Mouse (Mus musculus) adrenal gland, postnatal 36 days (tissue): ENCODE data around the gene Plcb3. TPM values are rescaled to one million over a fixed set of nuclear protein-coding genes. Genes with fewer than 3 reads are reported as not detected.

Experiments used
- DNase-seq, 2 experiments: peaks; one replicate each; pipeline ENCODE4 v3.0.0; 2021; ENCODE audit warnings: mixed read lengths in 1 of 2
- long read RNA-seq, 2 experiments: library from polyadenylated mRNA; stranded (forward); transcript quantifications; one replicate each; pipeline ENCODE4 v2.0.0; 2021; ENCODE audit warnings: borderline sequencing depth in 2 of 2
- total RNA-seq, 2 experiments: library from RNA; stranded (reverse); gene quantifications; 2 replicates each; pipeline ENCODE4 v1.2.3; 2021

Gene Plcb3
- 10 to 100 TPM; 41.8 to 44.5 TPM for total RNA-seq
- long read RNA-seq, experiment 1, full-length matches to known transcripts: 8 of 27 reads
- long read RNA-seq, experiment 1, partial matches to known transcripts: 11 of 27 reads
- long read RNA-seq, experiment 1, other reads (novel, unspliced or antisense): 8 of 27 reads
- long read RNA-seq, experiment 2, full-length matches to known transcripts: 10 of 15 reads
- long read RNA-seq, experiment 2, partial matches to known transcripts: 3 of 15 reads
- long read RNA-seq, experiment 2, other reads (novel, unspliced or antisense): 2 of 15 reads

DNA sequence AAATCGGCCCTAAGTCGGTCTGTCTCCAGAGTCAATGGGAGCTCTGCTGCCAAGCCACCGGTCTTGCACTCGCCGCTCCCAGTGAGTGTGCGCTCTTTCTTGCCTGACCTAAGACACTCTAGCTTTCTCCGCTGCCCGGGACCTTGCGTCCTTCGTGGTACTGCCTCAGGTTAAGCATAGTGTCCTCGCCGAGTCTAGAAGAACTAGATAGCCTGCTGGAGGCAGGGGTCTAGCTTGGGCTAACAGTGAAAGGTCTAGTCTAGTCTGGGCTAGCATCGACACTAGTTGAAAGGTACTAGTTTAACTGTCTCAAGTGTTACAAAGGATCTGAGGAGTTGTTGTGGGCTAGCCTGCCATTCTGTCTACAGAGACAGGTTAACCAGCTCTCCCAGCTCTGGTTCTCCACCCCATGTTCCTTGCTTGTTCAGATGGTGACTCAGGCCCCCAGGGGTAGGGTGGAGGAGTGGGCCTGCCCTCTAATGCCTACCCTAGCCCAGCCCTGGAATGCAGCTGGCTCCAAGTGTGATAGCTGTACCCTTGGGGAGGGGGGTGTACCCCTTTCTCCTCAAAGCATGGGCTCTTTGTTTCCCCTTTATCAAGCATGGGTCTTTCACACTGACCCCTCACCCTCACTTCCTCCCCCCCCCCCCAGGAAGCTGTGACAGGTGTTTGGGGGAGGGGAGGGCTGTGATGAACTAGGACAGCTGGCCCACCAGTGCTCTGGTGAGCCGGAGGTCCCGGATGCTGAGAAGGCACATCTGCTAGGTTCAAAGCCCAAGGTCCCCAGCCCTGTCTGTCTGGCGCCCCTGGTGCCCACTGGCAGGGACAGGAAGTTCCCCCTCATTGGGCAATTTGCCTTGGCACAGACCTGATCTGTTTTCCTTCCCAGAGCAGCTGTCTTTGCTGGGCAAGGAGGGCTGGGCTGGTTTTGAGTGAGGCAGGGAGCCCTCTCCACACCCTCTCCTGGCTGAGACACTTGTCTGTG, at the start of gene Plcb3:
Gene Plcb3, minus strand, starts transcription at position 934 of the 985 bp plus-strand sequence.
- DNase-seq: peak; percentile 73 to 81

DNA sequence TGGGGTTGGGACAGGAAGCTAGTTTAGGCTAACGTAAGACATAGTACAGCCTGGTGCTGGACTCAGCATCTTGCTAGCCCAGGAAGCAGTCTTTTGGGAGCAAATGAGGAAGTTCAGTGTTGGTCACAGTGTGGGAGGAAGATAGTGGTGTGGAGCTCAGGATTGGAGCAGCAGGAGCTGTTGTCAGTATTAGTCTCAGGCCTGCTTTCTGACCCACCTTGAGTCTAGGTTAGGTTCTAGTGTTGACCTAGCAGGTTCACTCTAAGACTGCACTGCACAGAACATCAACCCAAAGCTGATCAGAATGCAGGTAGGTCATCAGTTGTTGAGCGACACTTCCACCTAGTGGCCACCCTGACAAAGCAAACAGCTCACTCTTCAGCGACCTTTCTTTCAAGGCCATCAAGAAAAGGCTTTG, 44.0 kb upstream of the Plcb3 start:
- DNase-seq: peak; percentile 74 to 79

DNA sequence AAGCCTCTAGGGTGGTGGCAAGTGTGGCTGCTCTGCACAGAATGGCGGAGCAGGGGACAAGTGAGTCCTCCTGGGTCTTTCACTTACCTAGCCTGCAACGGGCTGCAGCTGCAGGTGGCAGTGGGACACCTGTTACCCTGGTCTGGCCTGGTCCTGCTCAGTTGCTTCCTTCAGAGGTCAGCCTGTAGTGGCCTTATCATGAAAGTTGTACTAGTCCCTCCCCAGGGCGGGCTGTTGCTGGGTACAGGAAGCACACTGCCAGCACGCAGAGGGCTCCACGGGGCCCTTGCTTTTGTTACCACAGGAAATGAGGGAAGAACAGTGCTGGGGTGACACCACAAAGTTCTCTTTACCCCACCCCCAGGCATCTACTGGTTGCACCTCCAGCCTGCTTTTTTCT, 42.9 kb upstream of the Plcb3 start, which contains the start of gene Fermt3:
Gene Fermt3, minus strand, starts transcription at position 279 of the 400 bp plus-strand sequence.
- peak; percentile 21 to 39 for DNase-seq

DNA sequence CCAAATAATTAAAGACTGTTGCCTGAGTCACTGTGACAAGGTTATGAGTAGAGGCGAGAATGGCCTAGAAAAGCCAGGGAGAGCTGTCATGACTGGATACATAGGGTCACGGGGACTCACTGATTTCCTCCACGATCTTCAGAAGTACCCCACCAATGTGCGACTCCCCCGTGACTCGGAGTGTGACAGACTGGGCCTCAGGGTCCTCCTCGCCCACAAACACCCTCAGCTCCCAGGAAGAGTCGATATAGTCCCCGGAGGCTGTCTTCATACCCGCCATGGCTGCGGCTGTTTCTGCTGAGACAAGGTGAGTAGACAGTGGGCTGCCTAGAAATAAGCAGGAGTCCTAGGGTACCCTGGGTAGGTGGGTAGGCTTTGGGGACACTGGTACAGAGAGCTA, 42.3 kb upstream of the Plcb3 start:
- no peak for DNase-seq

DNA sequence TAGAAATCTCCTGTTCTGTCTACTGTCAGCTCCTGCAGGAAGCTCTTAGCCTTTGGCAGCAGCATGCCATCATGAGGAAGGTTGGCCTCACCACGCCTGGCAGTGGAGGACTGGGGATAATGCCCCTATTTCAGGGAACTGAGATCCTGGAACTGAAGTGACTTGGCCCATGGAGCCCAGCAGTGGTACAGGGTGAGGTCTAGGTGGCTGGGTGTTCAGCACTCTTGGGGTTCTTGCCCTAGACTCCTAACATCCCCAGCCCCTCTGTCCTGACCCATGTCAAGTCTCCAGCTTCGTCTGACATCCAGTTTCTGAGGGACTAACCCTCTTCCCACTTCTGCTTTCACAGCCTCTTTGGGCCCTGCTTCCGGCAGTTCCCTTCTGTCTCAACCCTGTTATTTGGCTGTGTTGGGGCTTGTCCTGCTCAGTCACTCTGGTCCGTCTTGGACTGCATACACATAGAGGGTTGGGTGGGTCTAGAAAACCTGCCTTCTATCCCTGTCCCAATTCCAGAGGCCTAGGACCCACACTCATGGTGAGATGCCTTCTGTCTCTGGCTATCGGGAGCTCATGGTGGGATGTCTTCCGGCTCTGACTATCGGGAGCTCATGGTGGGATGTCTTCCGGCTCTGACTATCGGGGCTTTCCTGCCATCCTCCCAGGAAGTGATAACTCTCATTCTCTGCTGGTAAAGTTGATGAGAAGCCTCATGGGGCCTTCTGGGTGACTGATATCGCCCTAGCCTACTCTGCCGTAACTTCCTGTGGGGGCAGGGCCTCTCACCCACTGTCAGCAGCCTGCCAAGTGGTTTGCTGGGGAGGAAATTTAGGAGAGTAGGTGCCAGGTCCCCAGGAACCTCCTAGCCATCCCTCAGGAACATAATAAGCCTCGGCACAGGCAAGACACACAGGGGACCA, 41.5 kb upstream of the Plcb3 start:
- no peak for DNase-seq

DNA sequence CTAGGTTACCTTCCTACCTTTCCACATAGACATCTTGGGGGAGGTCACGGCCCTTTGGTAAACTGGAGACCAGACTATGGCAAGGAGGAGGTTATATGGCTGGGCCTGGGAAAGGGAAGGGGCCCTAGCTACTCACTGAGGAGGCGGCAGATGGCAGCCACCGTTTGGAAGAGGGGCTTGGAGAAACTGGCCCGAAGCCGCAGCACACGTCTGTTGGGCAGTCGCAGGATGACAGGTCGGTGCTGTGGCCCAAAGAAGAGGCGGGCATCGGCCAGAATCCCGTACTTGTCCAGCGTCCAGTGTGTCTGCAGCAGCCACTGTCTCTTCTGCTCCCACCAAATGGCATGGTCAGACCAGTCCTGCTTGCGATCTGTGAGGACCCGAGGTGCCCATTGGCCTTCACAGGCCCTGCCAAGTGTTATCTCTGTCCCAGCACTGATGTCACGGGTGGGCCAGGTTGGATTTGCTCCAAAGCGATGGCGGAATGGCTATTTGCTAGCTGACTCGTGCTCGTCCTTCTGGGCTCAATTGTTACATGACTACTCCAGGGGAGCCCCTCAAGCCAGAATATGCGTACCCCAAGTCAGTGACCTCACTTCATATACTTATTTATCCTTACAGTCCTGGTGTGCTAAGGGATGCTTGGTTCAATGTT, 38.3 kb upstream of the Plcb3 start:
- DNase-seq: no peak

DNA sequence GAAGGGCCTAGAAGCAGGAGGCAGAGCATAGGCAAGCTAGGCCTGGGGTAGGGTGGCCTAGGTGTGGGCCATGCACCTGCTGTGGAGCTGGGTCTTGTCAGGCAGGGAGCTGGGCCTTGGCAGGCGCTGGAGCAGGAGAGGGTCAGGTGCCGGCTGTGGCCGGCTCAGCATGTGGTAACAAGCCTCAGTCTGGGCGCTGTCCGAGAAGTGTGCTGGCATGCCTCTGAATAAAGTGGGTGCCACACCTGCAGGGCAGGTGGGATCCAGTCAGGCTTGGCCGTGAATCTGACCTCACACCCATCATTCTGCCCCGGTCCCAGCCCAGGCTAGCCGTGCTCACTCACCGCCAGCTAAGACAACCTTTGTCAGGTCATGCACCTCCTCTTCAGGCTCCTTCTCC, 37.7 kb upstream of the Plcb3 start:
- no peak for DNase-seq

DNA sequence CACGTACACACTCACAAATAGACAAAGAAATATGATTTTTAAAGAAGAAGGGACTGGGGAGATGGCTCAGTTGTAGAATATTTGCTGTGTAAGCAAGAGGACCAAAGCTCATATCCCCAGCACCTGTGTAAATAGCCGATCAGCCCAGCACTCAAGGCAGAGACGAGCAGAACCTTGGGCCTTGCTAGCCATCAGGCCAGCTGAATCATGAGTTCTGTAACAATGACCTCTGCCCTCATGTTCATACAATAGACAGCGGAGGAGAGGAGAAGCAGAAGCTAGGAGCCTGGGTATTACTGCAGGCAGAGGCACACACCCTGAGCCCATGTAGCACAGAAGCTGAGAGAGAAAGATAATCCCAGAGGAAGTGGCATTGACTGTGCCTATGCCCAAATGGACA, 36.2 kb upstream of the Plcb3 start:
- no peak for DNase-seq

DNA sequence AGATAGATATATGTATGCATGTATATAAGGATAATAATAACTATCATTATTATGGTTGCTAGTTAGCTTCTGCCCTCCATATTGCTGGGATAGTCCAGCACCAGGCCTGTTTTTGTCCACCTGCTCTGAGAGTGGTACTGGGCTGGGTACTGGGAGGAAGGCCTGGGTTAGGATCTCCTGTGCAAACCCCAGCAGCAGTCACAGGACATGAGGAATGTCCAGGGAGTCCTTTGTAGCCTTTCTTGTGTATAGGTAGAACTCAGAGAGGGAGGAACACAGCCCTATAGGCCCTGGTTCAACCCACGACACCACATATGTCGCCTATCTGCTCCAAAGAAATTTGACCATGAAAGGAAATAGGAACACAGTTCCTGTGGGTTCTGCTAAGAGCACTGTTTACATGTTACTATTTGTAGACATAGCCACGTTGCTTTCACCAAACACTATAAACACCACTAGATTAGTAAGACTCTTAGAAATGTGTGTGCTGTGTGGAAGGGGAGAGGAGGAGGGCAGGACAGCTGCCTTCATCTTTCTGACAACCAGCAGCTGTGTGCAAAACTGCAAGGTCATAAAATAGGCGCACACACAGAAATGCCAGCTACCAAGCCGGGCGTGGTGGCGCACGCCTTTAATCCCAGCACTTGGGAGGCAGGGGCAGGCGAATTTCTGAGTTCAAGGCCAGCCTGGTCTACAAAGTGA, 30.8 kb upstream of the Plcb3 start:
- no peak for DNase-seq

DNA sequence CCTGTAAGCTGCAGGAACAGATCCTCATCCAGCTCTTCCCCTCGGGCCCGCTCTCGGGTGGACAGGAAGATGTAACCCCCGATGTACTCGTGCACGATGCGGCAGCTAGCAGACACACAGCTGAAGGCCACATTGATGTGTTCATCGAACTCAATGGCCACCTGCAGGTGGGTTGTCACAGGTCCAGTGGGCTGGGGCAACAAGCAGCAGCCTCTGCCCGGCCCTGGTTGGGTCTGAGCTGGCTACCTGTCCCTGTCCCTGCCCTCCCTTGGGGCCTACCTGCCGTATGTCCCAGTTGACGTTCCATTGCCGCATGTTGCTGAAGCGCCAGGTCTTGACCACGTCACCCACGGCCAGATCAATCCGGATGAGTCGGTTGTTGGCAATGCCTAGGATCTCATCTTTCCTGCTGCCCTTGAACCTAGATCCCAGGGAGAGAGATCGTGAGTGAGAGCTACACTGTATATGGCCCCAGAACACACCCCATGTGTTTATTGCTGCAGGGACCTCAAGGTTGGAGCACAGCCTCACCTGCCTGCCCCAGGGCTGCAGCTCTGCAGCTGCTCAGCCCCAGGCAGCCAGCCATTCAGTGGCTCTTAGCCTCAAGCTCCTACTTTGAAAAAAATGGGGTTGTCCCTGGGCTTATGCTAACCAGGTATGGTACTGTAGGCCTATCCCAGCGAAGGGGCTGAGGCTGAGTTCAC, 23.2 kb upstream of the Plcb3 start:
- DNase-seq: no peak

DNA sequence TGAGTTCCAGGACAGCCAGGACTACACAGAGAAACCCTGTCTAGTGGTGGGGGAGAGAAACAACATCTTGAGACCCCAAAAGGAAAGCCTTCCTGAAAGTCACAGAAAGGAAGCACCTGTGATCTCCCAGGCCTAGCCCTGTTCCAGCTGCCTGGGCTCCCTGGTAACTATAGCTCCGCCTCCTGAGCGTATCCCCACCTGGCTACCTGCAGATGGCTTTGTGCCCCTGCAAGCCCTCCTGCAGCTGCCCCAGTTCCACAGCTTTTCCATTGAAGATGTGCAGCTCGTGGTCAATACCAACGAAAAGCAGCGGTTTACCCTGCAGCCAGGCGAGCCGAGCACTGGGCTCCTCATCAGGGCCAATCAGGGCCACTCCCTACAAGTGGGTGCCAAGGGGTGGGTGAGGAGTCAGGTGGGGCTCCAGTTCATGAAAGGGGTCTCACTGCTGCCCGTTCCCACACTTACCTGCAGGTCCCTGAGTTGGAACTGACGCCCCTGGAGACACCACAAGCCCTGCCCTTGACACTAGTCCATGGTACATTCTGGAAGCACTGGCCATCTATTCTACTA, 21.5 kb upstream of the Plcb3 start:
- DNase-seq: no peak

DNA sequence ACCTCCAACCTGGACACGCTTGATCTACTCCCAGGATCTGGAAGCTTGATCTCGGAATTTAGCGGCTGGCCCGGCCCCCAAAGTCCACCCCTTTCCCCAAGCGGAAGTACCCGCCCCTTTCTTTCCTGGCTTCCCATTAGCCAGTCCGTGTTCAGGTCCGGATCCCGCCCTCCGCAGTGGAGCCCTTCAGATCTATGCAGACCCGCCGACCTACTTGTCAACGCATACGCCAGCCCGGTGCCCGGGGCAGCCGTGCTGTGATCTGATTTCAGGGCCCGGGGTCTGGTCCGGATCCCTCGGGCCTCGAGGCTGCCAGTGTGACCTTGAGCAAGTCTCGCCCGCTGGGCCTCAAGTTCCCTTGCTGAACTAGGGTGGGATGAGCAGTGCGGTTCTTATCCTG, 19.7 kb upstream of the Plcb3 start, which contains the start of the genes Nudt22 and Trpt1:
Gene Nudt22, minus strand, starts transcription at position 112 of the 400 bp plus-strand sequence.
Gene Trpt1, plus strand, starts transcription at position 126 of the 400 bp plus-strand sequence.
- DNase-seq: peak; percentile 94 to 95

DNA sequence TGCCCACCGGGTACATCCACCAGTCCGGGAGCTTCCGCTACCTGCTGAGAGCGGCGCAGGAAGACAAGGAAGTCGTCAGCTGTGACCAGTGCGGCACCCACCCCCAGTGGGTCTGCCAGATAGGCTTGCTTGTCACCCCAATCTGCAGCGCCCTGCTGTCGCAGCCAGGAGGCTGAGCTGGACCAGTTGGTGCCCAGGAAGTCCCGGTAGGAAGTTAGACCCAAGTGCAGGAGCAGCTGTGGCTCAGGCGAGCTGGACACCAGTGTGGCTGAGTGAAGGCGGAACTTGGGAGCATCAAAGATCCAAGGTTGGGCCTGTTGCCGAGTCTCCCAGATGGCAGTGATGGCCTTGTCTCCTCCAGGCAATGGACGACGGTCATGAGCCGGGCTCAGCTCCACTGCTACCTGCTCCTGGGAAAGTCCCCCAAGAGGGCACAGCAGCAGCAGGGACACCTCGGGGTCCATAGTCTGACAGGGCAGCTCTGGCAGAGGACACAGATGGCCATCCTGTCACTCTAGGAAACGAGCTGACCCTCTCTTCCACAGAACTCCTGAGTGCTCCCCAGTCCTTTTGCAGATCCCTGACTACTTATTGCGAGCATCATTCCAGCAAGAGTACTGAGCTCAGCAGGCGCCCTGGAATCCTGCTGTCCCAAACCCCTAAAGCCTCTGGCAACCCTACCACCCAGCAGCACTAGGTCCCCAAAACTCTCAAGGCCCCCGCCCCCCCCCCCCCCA, 19.2 kb upstream of the Plcb3 start:
- peak; percentile 24 to 50 for DNase-seq

DNA sequence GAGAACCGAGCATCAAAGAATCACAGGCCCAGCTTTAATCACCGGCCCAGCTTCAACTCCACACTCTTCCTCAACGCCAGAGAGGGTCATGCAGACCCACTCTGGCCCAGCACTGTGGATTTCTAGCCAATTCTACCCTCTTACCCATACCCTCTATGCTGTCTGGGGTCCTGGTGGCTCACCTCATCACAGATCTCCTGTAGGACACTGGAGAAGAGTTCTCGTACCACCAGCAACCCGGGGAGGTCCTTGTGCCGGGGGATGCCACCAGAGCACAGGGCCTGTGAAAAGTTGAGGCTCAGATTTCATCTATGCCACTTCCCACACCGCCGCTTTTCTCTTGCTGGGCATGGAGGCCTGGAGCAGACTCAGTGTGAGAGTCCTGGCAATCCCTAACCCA, 18.2 kb upstream of the Plcb3 start:
- no peak for DNase-seq

DNA sequence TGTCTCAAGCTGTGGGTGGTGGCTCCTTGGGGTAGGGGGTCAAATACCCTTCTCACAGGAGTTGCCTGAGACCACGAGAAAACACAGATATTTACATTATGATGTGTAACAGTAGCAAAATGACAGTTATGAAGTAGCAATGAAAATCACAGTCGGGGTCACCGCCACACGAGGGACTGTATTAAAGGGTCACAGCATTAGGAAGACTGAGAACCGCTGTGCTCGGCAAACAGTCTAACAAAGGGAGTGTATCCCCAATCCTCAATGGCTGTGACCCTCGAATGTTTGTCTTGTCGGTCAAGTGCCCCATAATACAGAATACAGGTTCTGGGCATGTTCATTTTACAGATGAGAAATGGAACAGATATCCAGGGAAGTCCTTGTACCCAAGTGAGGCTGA, 17.7 kb upstream of the Plcb3 start:
- no peak for DNase-seq

DNA sequence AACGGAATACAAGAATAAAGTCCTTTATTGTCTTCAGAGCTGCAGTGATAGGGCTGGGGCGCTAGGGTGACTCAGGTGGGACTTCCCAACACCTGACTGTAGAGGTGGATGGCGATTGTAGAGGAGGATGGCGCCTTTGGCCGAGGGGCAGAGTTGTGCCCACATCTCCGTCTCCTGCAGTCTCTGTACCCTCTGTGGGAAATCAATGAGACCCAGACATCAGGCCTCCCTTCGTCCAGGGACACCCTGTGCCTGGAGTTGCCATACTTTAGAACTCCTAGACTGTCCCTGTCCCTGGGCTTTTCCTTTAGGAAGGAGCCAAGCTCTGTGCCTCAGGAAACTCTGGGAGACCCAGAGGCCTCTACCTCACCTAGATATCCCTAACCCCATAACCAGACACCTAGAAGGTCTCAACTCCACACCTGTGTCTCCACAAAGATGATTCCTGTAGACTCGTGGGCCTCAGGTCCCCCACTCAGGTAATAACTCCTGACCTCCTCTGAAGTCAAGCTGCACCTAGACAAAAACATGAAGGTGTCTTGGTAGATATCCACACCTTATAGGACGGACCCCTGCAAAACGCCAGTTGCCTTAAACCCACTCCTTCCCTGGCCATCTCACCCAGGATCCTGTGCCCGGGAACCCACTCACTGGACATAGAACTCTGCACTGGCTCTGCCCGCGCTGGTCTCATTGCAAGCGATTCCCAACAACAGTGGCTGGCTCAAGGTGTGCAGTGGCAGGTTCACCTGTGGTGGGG, 16.9 kb upstream of the Plcb3 start:
- no peak for DNase-seq

DNA sequence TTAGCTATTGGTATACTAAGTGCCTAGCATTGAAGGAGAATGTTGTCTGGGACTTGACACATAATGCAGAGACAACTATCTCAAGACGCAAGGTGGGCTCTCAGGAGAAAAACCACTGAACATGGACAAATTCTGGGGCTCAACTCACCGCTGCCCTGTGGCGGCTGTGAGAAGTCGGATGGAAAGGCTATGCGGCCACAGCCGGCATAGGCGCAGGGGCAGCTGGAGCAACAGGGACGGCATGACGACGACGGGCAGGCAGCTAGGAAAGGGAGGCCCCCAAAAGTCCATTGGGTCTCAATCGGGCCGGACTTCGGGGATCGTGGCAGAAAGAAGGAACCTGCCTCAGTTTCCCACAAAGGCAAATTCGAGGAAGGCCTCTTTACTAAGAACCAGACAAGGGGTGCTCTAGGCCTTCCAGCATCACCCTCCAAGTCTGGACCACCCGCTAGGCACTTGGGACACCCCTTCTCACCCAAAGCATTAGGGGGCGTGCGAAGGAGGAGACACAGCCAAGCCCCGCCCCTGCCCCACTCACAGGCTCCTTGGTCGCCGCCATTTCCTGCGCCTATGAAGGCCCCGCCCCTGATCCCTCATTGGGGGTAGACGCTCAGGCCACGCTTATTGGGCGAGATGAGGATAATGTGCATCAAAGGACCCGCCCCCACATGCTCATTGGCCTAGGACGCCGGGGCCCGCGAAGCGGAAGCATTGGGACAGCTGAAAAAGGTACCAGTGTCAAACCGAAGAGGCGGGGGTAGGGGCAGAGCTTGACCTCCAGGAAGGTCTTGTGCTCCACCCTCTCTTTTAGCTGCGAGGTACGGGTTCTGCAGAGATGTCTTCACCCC, 16.0 kb upstream of the Plcb3 start, which contains the start of gene Dnajc4:
Gene Dnajc4, minus strand, starts transcription at position 562 of the 848 bp plus-strand sequence.
- peak; percentile 98 to 99 for DNase-seq
